Mouse (Mus musculus): ENCODE data around the gene Hmgn3. TPM values are rescaled to one million over a fixed set of nuclear protein-coding genes. Genes with fewer than 3 reads are reported as not detected.

Hmgn3 gene
- polyA plus RNA-seq, 1 experiment from 2014 or later = 135 TPM

DNA sequence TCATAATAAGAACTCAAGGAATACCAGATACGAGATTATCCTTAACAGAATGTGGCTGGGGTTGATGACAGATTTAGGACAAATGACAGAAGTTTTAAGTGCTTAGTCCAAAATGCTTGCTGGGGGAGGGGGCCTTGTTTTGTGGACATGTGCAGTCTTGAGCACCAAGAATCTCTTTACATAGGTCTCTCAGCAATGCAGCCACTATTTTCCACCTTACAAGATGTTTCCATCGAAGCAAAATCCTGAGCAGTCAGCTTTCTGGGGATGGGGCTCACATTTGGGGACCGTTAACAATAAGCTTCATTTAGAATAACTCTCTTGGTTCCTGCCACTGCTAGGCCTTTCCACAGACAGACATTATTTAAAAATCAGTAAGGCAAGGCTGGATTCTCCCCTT, 37.7 kb downstream of the Hmgn3 start:
- no peaks in the 10 kb centered on the region for H3K36me3 ChIP-seq (ENCODE audit: control insufficient read depth, insufficient read depth, low read length)
- no peak overlapping the region for H3K27ac ChIP-seq (ENCODE audit: low read depth, low read length)
- no peak for ATAC-seq (ENCODE audit: low read depth)
- no peak overlapping the region for H3K4me2 ChIP-seq (ENCODE audit: low read depth, low read length)
- no peaks in the 10 kb centered on the region for H3K4me1 ChIP-seq (ENCODE audit: control insufficient read depth, insufficient read depth, low read length)
- H3K4me3 ChIP-seq (ENCODE audit: low read depth, low read length) = no peak overlapping the region
- no peaks in the 10 kb centered on the region for H3K27me3 ChIP-seq (ENCODE audit: control insufficient read depth, insufficient read depth, low read length)
- no peak overlapping the region for H3K9ac ChIP-seq (replicated peaks; ENCODE audit: low read depth, low read length)
- H3K9me3 ChIP-seq (ENCODE audit: control insufficient read depth, low read length) = no peaks in the 10 kb centered on the region
- 78% methylated on average over 3 of the region's 3 CpGs for WGBS

DNA sequence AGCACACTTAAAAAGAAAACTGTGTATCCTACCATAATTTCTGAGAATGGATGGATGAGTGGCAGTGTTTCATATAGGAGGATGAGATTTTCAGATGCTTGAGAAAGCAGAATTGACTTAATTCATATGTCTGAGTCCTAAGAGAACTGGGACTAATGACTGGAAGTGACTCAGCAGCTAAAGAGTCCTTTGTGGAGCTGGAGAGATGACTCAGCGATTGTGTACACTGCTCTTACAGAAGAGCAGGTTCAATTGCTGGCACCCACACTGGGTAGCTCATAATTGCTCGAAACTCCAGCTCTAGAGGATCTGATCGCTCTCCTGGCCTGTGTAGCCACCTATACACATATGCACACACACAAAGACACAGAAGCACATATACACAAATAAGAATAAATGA, 42.7 kb downstream of the Hmgn3 start:
- H3K36me3 ChIP-seq (ENCODE audit: control insufficient read depth, insufficient read depth, low read length) = no peaks in the 10 kb centered on the region
- H3K4me2 ChIP-seq (ENCODE audit: low read depth, low read length) = no peak overlapping the region
- no peaks in the 10 kb centered on the region for H3K27me3 ChIP-seq (ENCODE audit: control insufficient read depth, insufficient read depth, low read length)
- H3K9ac ChIP-seq (replicated peaks; ENCODE audit: low read depth, low read length) = no peak overlapping the region
- no peak overlapping the region for H3K4me3 ChIP-seq (ENCODE audit: low read depth, low read length)
- no peaks in the 10 kb centered on the region for H3K9me3 ChIP-seq (ENCODE audit: control insufficient read depth, low read length)
- WGBS = 90% methylated on average over 3 of the region's 3 CpGs
- H3K27ac ChIP-seq (ENCODE audit: low read depth, low read length) = no peak overlapping the region
- ATAC-seq (ENCODE audit: low read depth) = no peak
- peaks cover 1% of the 10 kb centered on the region; the same call in 1 of the 2 replicates for H3K4me1 ChIP-seq (ENCODE audit: control insufficient read depth, insufficient read depth, low read length)

DNA sequence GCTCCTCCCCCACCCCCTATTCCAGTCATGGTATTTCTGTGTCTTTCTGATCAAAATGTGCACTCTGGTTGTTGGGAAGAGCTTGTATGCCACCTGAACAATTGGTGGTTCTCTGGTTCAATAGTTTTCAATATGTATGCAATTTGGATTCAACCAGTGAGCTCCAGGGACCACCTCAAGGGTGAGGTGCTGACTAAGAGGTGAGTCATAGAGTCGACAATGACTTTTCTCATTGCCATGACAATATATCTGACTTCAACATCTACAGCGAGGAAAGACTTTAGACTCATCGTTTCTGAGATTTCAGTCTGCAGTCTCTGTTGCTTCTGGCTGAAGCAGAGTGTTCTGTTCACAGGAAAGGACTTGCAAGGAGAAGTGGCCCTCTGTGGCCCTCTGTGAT, 44.8 kb downstream of the Hmgn3 start:
- Histone ChIP-seq H3K9me3 (ENCODE audit: control insufficient read depth, low read length) (no peaks in the 10 kb centered on the region), H3K27ac (ENCODE audit: low read depth, low read length) (no peak overlapping the region), H3K4me3 (ENCODE audit: low read depth, low read length) (no peak overlapping the region), H3K4me1 (ENCODE audit: control insufficient read depth, insufficient read depth, low read length) (peaks cover 4% of the 10 kb centered on the region; the same call in 1 of the 2 replicates), H3K9ac (replicated peaks; ENCODE audit: low read depth, low read length) (no peak overlapping the region), H3K4me2 (ENCODE audit: low read depth, low read length) (no peak overlapping the region), H3K36me3 (ENCODE audit: control insufficient read depth, insufficient read depth, low read length) (no peaks in the 10 kb centered on the region), H3K27me3 (ENCODE audit: control insufficient read depth, insufficient read depth, low read length) (no peaks in the 10 kb centered on the region)
- WGBS = 92% methylated on average over 3 of the region's 3 CpGs
- ATAC-seq (ENCODE audit: low read depth) = no peak

DNA sequence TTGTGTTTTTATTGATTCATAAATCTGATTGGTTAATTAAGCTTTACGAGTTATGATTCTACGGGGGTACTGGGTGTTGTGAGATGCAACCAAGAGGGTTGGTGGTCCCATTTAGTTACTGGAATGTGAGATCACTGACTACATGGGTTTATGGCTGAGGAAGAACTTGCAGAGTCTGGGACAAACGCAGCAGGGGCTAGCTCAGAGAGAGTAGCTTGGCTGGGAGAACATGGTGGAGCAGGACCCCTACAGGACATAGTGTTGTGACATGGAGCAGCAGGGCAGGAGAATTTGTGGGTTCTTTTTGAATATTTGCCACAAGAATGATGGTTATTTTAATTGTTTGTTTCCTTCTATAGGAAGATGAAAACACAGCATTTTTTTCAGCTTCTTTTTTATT, 45.7 kb downstream of the Hmgn3 start:
- WGBS = 75% methylated on average over 3 of the region's 3 CpGs
- Histone ChIP-seq H3K36me3 (ENCODE audit: control insufficient read depth, insufficient read depth, low read length) (no peaks in the 10 kb centered on the region), H3K4me3 (ENCODE audit: low read depth, low read length) (no peak overlapping the region), H3K27ac (ENCODE audit: low read depth, low read length) (no peak overlapping the region), H3K27me3 (ENCODE audit: control insufficient read depth, insufficient read depth, low read length) (no peaks in the 10 kb centered on the region), H3K4me1 (ENCODE audit: control insufficient read depth, insufficient read depth, low read length) (peaks cover 4% of the 10 kb centered on the region; the same call in 1 of the 2 replicates), H3K9ac (replicated peaks; ENCODE audit: low read depth, low read length) (no peak overlapping the region), H3K4me2 (ENCODE audit: low read depth, low read length) (no peak overlapping the region), H3K9me3 (ENCODE audit: control insufficient read depth, low read length) (no peaks in the 10 kb centered on the region)
- ATAC-seq (ENCODE audit: low read depth) = no peak

DNA sequence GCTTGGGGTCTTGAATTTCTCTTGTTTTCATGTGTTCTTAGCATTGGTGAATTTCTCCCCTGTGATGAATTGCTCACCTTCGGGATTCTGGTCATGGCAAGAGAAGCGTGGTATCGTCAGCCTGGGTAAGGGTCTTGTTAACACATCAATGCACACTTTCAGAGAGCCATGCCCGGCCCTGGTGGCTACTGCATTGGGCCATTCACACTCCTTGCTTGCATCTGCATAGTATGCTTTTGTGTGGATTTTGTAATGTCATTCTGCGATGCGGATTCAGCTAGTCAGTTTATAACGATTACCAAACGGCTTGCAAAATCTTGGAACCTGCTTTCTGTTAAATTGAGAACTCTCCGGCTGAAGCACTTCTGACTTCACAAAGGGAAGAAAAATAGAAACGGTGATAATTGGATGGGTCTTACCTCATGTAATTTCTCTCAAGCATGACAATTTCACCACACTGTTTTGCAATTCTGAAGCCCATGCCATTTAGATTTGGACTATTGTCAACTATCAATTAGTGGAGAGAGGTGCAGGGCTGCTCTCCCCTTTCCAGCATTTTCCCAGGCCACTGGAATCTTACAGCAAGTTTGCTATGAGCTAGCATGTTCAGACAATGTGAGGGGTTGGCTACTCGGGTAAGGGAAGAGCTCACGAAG, 47.7 kb downstream of the Hmgn3 start:
- no peak overlapping the region for H3K27ac ChIP-seq (ENCODE audit: low read depth, low read length)
- no peaks in the 10 kb centered on the region for H3K27me3 ChIP-seq (ENCODE audit: control insufficient read depth, insufficient read depth, low read length)
- no peaks in the 10 kb centered on the region for H3K36me3 ChIP-seq (ENCODE audit: control insufficient read depth, insufficient read depth, low read length)
- peaks cover 4% of the 10 kb centered on the region; the same call in 1 of the 2 replicates for H3K4me1 ChIP-seq (ENCODE audit: control insufficient read depth, insufficient read depth, low read length)
- no peaks in the 10 kb centered on the region for H3K9me3 ChIP-seq (ENCODE audit: control insufficient read depth, low read length)
- WGBS = 62% methylated on average over 12 of the region's 12 CpGs
- H3K9ac ChIP-seq (replicated peaks; ENCODE audit: low read depth, low read length) = no peak overlapping the region
- ATAC-seq (ENCODE audit: low read depth) = no peak
- no peak overlapping the region for H3K4me2 ChIP-seq (ENCODE audit: low read depth, low read length)
- no peak overlapping the region for H3K4me3 ChIP-seq (ENCODE audit: low read depth, low read length)

DNA sequence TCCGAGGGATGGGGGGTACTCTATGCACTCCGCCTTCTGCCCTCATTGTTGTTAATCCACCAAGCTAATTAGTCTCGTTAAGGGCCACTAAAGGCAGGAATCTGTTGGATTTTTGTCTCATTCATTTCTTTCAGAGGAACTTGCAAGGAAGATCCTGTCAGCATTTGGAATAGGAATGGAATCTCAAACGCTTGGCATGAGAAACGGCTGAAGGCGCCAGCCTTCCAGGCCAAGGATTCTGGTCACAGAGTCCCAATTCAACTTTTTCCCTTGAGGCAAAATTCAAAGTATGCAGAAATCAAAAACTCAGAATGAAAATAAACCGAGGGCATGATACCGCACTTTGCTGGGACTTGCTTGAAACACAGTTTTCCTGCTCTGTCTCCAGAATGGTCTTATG, 48.7 kb downstream of the Hmgn3 start:
- Histone ChIP-seq H3K9ac (replicated peaks; ENCODE audit: low read depth, low read length) (no peak overlapping the region), H3K4me2 (ENCODE audit: low read depth, low read length) (no peak overlapping the region), H3K4me1 (ENCODE audit: control insufficient read depth, insufficient read depth, low read length) (peaks cover 4% of the 10 kb centered on the region; the same call in 1 of the 2 replicates), H3K36me3 (ENCODE audit: control insufficient read depth, insufficient read depth, low read length) (no peaks in the 10 kb centered on the region), H3K27ac (ENCODE audit: low read depth, low read length) (no peak overlapping the region), H3K27me3 (ENCODE audit: control insufficient read depth, insufficient read depth, low read length) (no peaks in the 10 kb centered on the region), H3K4me3 (ENCODE audit: low read depth, low read length) (no peak overlapping the region), H3K9me3 (ENCODE audit: control insufficient read depth, low read length) (no peaks in the 10 kb centered on the region)
- no peak for ATAC-seq (ENCODE audit: low read depth)
- 73% methylated on average over 8 of the region's 8 CpGs for whole genome bisulfite sequencing

DNA sequence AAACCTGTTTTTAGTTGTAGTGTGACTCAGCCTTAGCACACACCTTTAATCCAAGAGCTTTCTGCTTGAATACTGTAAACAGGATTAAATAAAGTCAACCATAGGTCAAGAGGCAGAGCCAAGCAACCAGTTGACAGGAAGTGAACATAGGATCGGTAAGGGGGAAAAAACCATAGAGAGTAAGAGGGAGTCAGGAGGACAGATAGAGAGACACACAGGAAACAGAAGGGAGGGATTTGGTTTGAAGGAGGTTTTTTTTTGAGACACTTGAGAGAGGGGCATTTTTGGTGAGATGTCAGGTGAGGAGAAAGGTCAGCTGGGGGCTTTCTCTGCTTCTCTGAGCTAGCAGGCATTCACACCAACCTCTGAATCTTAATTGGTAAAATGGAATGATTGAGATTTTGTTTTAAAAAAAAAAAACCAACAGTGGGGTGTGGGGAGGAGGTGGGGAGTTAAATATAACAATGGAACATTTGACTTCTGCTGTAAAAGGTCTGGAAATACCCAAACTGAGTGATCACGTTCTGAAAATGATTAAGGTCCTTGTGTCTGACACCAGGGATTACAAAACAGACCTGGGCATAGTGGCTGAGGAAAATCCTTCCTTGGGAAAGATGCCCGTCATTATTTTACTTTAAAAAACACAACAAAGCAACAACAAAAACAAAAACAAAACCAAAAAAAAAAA, 51.7 kb downstream of the Hmgn3 start:
- Histone ChIP-seq H3K36me3 (ENCODE audit: control insufficient read depth, insufficient read depth, low read length) (no peaks in the 10 kb centered on the region), H3K4me2 (ENCODE audit: low read depth, low read length) (no peak overlapping the region), H3K9ac (replicated peaks; ENCODE audit: low read depth, low read length) (no peak overlapping the region), H3K4me1 (ENCODE audit: control insufficient read depth, insufficient read depth, low read length) (peaks cover 4% of the 10 kb centered on the region; the same call in 1 of the 2 replicates), H3K4me3 (ENCODE audit: low read depth, low read length) (no peak overlapping the region), H3K27ac (ENCODE audit: low read depth, low read length) (no peak overlapping the region), H3K9me3 (ENCODE audit: control insufficient read depth, low read length) (no peaks in the 10 kb centered on the region), H3K27me3 (ENCODE audit: control insufficient read depth, insufficient read depth, low read length) (no peaks in the 10 kb centered on the region)
- 89% methylated on average over 3 of the region's 3 CpGs for WGBS
- no peak for ATAC-seq (ENCODE audit: low read depth)

DNA sequence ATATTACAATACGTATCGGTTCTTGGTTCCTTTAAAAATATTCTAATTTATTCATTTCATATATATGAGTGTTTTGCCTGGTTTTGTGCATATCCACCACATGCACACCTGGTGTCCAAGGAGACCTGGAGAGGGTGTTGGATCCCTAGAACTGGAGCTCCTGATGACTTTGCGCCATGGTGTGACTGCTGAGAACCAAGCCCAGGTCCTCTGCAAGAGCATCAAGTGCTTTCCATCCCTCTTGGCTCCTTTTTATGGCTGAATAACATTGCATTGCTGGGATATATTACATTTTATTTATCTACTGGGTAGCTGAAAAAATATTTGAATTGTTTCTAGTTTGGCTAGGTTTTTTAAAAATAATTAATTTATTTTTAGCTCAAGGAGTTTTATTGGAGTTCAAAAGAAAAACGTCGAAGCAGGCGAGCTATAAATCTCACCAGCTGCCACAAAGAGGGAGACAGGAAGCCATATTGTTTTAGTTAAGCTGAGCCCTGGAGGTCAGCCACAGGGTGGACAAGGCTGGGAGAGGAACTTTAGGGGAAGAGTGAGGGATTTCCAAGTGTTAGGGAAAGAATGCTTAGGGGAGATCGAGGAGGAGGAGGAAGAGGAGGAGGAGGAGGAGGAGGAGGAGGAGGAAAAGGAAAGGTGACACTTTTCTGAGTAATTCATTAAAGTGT, 62.6 kb downstream of the Hmgn3 start:
- Histone ChIP-seq H3K36me3 (ENCODE audit: control insufficient read depth, insufficient read depth, low read length) (no peaks in the 10 kb centered on the region), H3K4me3 (ENCODE audit: low read depth, low read length) (no peak overlapping the region), H3K9ac (replicated peaks; ENCODE audit: low read depth, low read length) (no peak overlapping the region), H3K27ac (ENCODE audit: low read depth, low read length) (no peak overlapping the region), H3K9me3 (ENCODE audit: control insufficient read depth, low read length) (no peaks in the 10 kb centered on the region), H3K4me1 (ENCODE audit: control insufficient read depth, insufficient read depth, low read length) (no peaks in the 10 kb centered on the region), H3K4me2 (ENCODE audit: low read depth, low read length) (no peak overlapping the region), H3K27me3 (ENCODE audit: control insufficient read depth, insufficient read depth, low read length) (no peaks in the 10 kb centered on the region)
- 63% methylated on average over 7 of the region's 7 CpGs for WGBS
- no peak for ATAC-seq (ENCODE audit: low read depth)

DNA sequence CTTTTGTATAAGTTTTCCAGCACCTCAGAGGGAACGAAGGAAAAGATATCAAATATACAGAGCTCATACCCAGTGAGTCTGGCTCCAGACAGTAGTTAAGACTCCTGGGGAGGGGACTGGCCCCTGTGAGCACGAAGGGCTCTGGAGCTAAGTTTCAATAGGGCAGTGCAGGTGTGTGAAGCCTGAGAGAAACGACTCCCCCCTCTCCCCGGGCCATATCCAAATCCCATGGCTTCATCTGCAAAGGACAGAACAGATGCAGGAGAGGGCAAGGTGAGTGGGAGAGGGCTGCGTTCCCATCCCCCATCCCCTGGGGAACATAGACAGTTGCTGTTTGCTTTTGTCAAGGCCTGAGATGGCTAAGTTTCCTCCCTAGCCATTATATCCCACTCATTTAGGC, 63.4 kb downstream of the Hmgn3 start:
- no peak overlapping the region for H3K9ac ChIP-seq (replicated peaks; ENCODE audit: low read depth, low read length)

More for the DNA sequence above, 63.4 kb downstream of the Hmgn3 start:
- Histone ChIP-seq H3K4me3 (ENCODE audit: low read depth, low read length) (no peak overlapping the region), H3K36me3 (ENCODE audit: control insufficient read depth, insufficient read depth, low read length) (no peaks in the 10 kb centered on the region), H3K4me2 (ENCODE audit: low read depth, low read length) (no peak overlapping the region), H3K9me3 (ENCODE audit: control insufficient read depth, low read length) (no peaks in the 10 kb centered on the region), H3K27ac (ENCODE audit: low read depth, low read length) (no peak overlapping the region), H3K4me1 (ENCODE audit: control insufficient read depth, insufficient read depth, low read length) (no peaks in the 10 kb centered on the region), H3K27me3 (ENCODE audit: control insufficient read depth, insufficient read depth, low read length) (no peaks in the 10 kb centered on the region)
- 72% methylated on average over 5 of the region's 5 CpGs for WGBS
- no peak for ATAC-seq (ENCODE audit: low read depth)
